Mouse (Mus musculus): Measurements from ENCODE around the gene Mael. TPM values are rescaled to one million over a fixed set of nuclear protein-coding genes. Genes with fewer than 3 reads are reported as not detected.

Gene Mael
- polyA plus RNA-seq, 1 experiment from 2014 or later, result not detected

DNA sequence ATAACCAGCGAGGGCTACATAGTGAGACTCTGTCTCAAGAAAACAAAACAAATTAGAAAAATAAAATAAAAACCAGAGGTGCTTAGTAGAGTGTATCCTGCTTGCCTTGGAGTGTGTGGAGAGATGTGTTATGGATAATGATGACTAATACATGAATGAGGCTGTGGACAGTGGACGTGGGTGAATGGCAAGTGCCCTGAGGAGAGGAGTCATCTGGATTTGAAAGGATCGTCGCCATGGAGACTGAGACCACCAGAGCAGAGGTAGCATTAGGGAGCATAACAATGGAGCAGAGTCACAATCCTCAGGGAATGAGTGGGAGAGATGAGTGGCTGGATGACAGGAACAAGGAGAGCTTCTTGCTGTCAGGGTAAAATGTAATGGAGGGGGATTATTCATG, 48.7 kb downstream of the Mael start:
- no peaks in the 10 kb centered on the region for H3K27me3 ChIP-seq (replicated peaks)
- H3K9ac ChIP-seq, result no peak overlapping the region
- H3K36me3 ChIP-seq, result no peaks in the 10 kb centered on the region
- no peak overlapping the region for H3K4me2 ChIP-seq (replicated peaks)
- no peaks in the 10 kb centered on the region for H3K9me3 ChIP-seq
- no peak overlapping the region for H3K4me3 ChIP-seq
- no peaks in the 10 kb centered on the region for H3K4me1 ChIP-seq
- no peak overlapping the region for H3K27ac ChIP-seq
- ATAC-seq (ENCODE audit: low FRiP score, low read depth), result 0 out of 2 replicates have a peak, but pooled peaks have one; percentile 29
- 70% methylated on average over 4 of the region's 4 CpGs for WGBS

DNA sequence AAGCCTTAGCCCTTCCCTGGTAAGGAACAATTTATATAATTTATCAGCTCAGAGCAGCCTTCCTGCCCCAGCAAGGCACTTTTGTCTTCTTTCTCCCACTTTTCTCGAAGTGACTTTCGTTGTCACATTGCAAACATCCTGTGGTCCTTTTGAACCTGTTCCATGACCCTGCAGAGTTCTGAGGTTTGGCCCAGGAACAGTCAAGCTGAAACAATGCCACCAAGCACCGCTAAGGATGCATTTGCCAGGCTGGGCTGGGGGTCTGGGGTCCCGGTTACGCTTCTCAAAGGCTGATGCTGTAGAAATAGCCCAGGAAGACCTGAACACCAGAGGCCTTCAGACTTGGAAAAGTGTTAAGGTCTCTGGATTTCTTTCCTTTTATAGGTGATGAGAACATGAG, 53.2 kb downstream of the Mael start:
- H3K4me3 ChIP-seq, result no peak overlapping the region
- H3K4me1 ChIP-seq, result no peaks in the 10 kb centered on the region
- no peak overlapping the region for H3K4me2 ChIP-seq (replicated peaks)
- ATAC-seq (ENCODE audit: low FRiP score, low read depth), result no peak
- H3K9ac ChIP-seq, result no peak overlapping the region
- WGBS, result 86% methylated on average over 5 of the region's 5 CpGs
- H3K27me3 ChIP-seq (replicated peaks), result no peaks in the 10 kb centered on the region
- no peaks in the 10 kb centered on the region for H3K36me3 ChIP-seq
- no peaks in the 10 kb centered on the region for H3K9me3 ChIP-seq
- no peak overlapping the region for H3K27ac ChIP-seq

DNA sequence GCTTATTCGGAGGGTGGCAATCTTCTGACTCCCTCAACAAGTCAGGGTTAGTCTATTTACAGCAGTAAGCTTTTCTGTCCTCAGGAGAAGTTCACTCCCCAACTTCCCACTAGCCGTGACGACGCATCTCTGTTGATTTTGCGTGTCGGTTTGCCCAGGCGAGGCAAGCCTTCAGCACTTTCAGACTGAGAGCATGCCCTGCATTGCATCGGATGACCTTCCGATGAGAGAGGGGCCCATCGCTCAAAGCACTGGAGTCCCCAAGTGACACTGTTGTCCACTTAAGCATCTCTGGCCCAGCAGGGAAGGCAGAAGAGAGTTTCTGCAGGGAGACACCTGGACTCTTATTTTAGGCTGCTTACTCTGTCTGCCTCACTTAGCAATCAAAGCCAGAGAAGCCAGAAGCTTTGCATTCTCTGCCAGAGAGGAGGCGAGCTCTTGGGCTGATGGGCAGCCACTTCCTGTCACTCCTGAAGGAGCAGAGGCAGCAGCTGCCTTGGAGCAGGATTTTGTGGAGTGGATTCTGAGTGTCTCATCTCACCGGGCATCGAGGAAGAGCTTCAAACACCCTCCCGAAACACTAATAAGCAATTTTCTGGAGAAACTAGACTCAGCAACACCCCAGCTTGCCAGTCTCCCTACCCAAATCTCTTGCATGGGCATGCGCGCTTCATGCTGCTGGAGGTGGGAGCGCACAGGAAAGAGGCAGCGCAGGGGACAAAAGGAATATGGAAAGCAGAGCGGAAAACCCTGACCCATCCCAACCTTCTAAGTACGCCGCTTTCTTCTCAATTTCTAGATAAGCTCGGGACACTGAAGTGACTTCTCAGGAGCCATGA, 53.9 kb downstream of the Mael start:
- no peak overlapping the region for H3K4me2 ChIP-seq (replicated peaks)
- no peak for ATAC-seq (ENCODE audit: low FRiP score, low read depth)
- no peak overlapping the region for H3K9ac ChIP-seq
- no peaks in the 10 kb centered on the region for H3K27me3 ChIP-seq (replicated peaks)
- no peaks in the 10 kb centered on the region for H3K4me1 ChIP-seq
- H3K4me3 ChIP-seq, result no peak overlapping the region
- H3K27ac ChIP-seq, result no peak overlapping the region
- H3K36me3 ChIP-seq, result no peaks in the 10 kb centered on the region
- H3K9me3 ChIP-seq, result no peaks in the 10 kb centered on the region
- WGBS, result 88% methylated on average over 22 of the region's 22 CpGs

DNA sequence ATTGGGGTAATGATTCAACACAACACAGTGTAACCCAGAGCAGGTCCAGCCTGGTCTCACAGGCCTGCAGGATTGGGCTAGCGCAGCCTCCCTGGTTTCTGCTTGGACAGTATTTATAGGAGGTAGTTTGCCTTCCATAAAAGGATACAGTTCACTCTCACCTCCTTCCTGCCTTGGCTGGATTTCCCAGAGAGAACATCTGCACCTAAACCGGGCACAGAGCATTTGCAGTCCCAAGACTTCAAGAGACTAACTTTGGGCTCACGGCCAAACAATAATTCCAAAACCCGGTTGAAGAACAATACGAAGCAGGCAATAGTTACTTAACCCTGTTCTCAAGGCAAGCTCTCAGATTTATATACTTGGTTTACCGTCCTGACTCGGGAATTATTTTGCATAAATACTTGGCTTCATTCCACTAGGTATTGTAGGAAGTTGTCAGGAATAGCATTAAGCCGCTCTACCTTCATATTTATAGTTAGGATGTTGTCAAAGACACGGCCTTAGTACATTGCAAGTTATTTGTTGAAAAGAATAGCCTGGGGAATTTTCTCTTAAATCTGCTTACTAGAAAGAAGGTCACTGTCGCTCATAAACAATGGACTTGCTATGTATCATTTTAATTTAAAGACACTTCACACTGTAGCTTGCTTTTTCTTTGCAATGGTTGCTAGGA, 55.5 kb downstream of the Mael start:
- H3K27ac ChIP-seq, result 0 out of 2 replicates have a peak overlapping the region, but pooled peaks have one; percentile 15
- no peak overlapping the region for H3K9ac ChIP-seq
- H3K9me3 ChIP-seq, result no peaks in the 10 kb centered on the region
- no peak overlapping the region for H3K4me2 ChIP-seq (replicated peaks)
- no peaks in the 10 kb centered on the region for H3K27me3 ChIP-seq (replicated peaks)
- no peaks in the 10 kb centered on the region for H3K36me3 ChIP-seq
- no peak overlapping the region for H3K4me3 ChIP-seq
- no peaks in the 10 kb centered on the region for H3K4me1 ChIP-seq
- 56% methylated on average over 10 of the region's 10 CpGs for WGBS
- no peak for ATAC-seq (ENCODE audit: low FRiP score, low read depth)

DNA sequence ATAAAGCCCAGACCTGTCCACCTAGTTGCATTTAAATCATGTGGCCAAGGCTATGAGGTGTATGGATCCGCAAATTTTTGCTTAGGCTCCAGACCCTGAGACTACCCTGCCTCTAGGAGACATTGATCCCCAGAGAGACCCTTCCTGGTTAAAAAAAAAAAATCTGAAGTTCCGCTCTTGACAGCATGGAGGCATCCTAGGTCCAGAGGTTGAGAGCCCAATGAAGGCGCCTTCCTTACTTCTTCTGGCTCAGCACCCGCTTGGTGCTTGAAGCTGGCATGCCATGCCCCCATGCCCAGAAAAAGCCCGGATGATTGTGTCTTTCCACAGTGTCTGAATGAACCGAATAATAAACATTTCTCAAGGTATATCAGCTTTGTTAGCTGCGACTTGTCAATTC, 57.0 kb downstream of the Mael start:
- no peaks in the 10 kb centered on the region for H3K36me3 ChIP-seq
- no peak overlapping the region for H3K27ac ChIP-seq
- no peaks in the 10 kb centered on the region for H3K9me3 ChIP-seq
- no peaks in the 10 kb centered on the region for H3K27me3 ChIP-seq (replicated peaks)
- no peak for ATAC-seq (ENCODE audit: low FRiP score, low read depth)
- H3K9ac ChIP-seq, result no peak overlapping the region
- no peaks in the 10 kb centered on the region for H3K4me1 ChIP-seq
- H3K4me2 ChIP-seq (replicated peaks), result no peak overlapping the region
- 89% methylated on average over 7 of the region's 7 CpGs for WGBS
- H3K4me3 ChIP-seq, result no peak overlapping the region

DNA sequence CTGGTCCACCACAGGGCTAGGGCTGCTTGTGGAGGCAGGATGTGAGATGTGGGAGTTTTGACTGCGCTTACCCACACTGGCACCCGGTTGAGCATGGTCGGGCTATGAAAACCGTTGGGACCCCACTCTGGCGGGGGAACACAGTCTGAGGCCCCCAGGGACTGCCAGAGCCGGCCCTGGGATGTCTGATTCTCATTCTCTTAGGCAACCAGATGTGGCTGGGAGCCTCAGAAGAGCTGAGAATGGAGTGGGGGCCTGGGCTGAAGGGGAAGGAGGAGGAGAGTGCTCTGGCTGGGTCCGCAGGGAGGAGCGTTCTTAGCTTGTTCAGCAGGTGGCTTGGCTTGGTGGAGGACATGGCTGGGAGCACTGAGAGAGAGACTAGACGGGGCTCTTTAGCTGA, 64.9 kb downstream of the Mael start:
- no peak overlapping the region for H3K9ac ChIP-seq
- ATAC-seq (ENCODE audit: low FRiP score, low read depth), result no peak
- H3K4me3 ChIP-seq, result no peak overlapping the region
- no peaks in the 10 kb centered on the region for H3K36me3 ChIP-seq
- H3K4me1 ChIP-seq, result no peaks in the 10 kb centered on the region
- H3K27ac ChIP-seq, result no peak overlapping the region
- 75% methylated on average over 9 of the region's 9 CpGs for WGBS
- no peak overlapping the region for H3K4me2 ChIP-seq (replicated peaks)
- no peaks in the 10 kb centered on the region for H3K9me3 ChIP-seq
- H3K27me3 ChIP-seq (replicated peaks), result no peaks in the 10 kb centered on the region

DNA sequence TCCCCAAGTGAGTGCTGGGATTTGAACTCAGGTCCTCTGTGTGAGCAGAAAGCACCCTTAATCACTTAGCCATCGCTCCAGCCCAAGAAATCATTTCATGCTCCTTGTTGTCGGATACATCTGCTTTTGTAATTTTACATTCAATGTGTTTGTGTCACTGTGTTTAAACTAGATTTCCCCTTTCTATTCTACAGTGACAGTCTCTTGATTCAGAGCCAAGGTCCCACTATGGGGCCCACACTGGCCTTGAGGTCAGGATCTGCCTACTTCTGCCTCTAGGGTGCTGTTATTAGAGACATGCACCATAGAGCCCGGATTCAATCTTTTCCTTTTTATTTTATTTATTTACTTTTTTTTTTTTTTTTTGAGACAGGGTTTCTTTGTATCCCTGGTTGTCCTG, 65.6 kb downstream of the Mael start:
- Histone ChIP-seq H3K4me1 (no peaks in the 10 kb centered on the region), H3K27ac (no peak overlapping the region), H3K4me3 (no peak overlapping the region), H3K9me3 (no peaks in the 10 kb centered on the region), H3K36me3 (no peaks in the 10 kb centered on the region), H3K9ac (no peak overlapping the region), H3K27me3 (replicated peaks) (no peaks in the 10 kb centered on the region), H3K4me2 (replicated peaks) (no peak overlapping the region)
- no peak for ATAC-seq (ENCODE audit: low FRiP score, low read depth)
- WGBS, result 80% methylated on average over 3 of the region's 3 CpGs

DNA sequence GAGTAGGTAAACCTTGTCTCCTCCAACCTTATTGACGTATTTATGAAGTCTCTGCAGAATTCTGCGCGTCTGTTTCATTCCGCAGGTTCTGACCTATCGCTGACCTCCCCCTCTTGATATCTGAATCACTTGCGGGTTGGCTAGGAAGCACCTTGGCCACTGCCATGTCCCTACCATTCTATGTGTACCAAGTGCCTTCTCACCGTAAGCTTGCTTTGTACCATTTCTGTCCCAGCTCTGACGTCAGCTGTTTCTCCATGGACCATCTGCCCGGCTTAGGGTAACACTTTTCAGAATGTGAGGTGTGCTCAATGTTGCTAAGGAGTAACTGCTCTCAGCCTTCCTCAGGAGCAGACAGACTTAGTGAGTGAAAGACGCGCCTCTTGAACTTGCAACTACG, 67.7 kb downstream of the Mael start:
- H3K9ac ChIP-seq, result no peak overlapping the region
- H3K27me3 ChIP-seq (replicated peaks), result no peaks in the 10 kb centered on the region
- H3K4me1 ChIP-seq, result no peaks in the 10 kb centered on the region
- H3K36me3 ChIP-seq, result no peaks in the 10 kb centered on the region
- ATAC-seq (ENCODE audit: low FRiP score, low read depth), result no peak
- H3K27ac ChIP-seq, result no peak overlapping the region
- no peak overlapping the region for H3K4me3 ChIP-seq
- H3K4me2 ChIP-seq (replicated peaks), result no peak overlapping the region
- WGBS, result 93% methylated on average over 12 of the region's 12 CpGs
- H3K9me3 ChIP-seq, result no peaks in the 10 kb centered on the region

DNA sequence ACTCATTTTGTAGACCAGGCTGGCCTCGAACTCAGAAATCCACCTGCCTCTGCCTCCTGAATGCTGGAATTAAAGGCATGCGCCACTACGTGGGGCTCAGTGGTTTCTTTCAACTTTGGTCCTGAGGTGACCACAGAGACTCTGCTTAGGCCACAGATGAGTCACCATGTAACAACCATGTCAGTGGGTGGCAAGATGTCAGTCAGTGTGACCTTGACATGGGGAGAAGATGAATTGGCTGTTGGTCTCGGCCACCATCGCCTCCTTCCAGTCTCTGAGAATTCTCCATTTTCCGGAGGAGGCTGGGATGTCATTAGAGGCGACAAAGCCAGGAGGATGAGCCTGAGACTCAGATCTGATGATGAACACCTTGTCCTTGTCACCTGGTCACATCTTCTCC, 68.8 kb downstream of the Mael start:
- H3K36me3 ChIP-seq, result no peaks in the 10 kb centered on the region
- no peaks in the 10 kb centered on the region for H3K27me3 ChIP-seq (replicated peaks)
- ATAC-seq (ENCODE audit: low FRiP score, low read depth), result no peak
- WGBS, result 86% methylated on average over 7 of the region's 7 CpGs
- no peak overlapping the region for H3K4me2 ChIP-seq (replicated peaks)
- no peak overlapping the region for H3K27ac ChIP-seq
- H3K9ac ChIP-seq, result no peak overlapping the region
- H3K4me1 ChIP-seq, result no peaks in the 10 kb centered on the region
- no peak overlapping the region for H3K4me3 ChIP-seq
- H3K9me3 ChIP-seq, result no peaks in the 10 kb centered on the region

DNA sequence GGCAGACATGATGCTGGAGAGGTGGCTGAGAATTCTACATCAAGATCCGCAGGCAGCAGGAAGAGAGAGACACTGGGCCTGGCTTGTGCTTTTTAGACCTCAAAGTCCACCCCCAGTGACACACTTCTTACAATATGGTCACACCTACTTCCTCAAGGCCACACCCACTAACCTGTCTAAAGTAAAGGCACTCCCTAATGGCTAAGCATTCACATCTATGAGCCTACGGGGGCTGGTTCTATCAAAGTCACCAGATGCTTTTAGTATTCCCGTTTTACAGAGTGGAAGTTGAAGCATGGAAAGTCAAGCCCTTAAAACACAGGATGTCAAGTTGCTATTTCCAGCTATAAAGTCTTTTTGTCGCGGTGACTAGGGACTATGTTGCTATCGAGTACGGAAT, 70.5 kb downstream of the Mael start:
- no peak overlapping the region for H3K4me3 ChIP-seq
- no peaks in the 10 kb centered on the region for H3K36me3 ChIP-seq
- no peak overlapping the region for H3K4me2 ChIP-seq (replicated peaks)
- ATAC-seq (ENCODE audit: low FRiP score, low read depth), result no peak
- H3K9ac ChIP-seq, result no peak overlapping the region
- 95% methylated on average over 7 of the region's 7 CpGs for WGBS
- no peak overlapping the region for H3K27ac ChIP-seq
- H3K9me3 ChIP-seq, result no peaks in the 10 kb centered on the region
- H3K27me3 ChIP-seq (replicated peaks), result no peaks in the 10 kb centered on the region
- no peaks in the 10 kb centered on the region for H3K4me1 ChIP-seq

DNA sequence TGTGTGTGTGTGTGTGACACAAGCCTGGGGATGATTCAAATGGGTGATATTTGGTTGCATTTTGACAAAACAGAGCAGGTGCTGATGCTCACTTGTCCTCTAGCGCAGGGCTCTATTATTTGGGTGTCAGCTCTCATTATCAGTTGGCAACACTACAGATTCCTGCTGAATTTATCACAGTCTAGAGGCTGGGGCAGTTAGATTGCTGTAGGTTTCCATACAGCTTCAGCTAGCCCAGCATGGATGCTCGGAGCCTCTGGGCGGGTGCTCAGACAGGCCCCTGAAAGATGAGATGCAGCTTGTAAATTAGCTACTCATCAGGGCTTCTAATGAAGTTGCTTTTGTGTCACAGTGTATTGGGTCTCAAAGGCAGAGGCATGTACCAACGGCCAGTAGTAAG, 71.1 kb downstream of the Mael start:
- no peak for ATAC-seq (ENCODE audit: low FRiP score, low read depth)
- H3K27me3 ChIP-seq (replicated peaks), result no peaks in the 10 kb centered on the region

DNA sequence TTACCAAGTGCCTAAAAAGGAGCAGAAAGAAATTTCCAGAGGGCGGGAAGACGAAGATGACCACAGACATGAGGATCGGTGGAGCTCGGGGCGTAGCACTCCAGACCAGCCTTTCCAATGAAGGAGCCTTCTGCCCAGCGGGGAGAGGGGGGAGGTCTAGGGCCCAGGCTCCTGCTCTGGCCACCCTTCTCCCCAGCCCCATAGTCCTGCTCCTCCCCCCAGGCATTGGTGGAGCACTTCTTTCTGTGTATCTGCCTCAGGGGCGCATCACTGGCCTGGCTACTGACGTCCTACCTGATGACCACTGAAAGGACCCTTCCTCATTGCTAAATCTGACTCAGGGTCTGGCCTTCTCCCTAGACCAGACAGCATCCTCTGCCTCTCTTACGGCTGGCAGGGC, 73.4 kb downstream of the Mael start:
- H3K27ac ChIP-seq, result no peak overlapping the region
- no peak for ATAC-seq (ENCODE audit: low FRiP score, low read depth)
- 90% methylated on average over 9 of the region's 9 CpGs for WGBS
- H3K4me1 ChIP-seq, result no peaks in the 10 kb centered on the region
- H3K27me3 ChIP-seq (replicated peaks), result peaks cover 2% of the 10 kb centered on the region
- H3K9ac ChIP-seq, result no peak overlapping the region
- H3K4me2 ChIP-seq (replicated peaks), result no peak overlapping the region
- H3K4me3 ChIP-seq, result no peak overlapping the region
- H3K9me3 ChIP-seq, result no peaks in the 10 kb centered on the region
- H3K36me3 ChIP-seq, result no peaks in the 10 kb centered on the region

More for the DNA sequence above, 71.1 kb downstream of the Mael start:
- Histone ChIP-seq H3K9ac (no peak overlapping the region), H3K4me3 (no peak overlapping the region), H3K36me3 (no peaks in the 10 kb centered on the region), H3K27ac (no peak overlapping the region), H3K4me2 (replicated peaks) (no peak overlapping the region), H3K4me1 (no peaks in the 10 kb centered on the region), H3K9me3 (no peaks in the 10 kb centered on the region)
- WGBS, result 81% methylated on average over 4 of the region's 4 CpGs

DNA sequence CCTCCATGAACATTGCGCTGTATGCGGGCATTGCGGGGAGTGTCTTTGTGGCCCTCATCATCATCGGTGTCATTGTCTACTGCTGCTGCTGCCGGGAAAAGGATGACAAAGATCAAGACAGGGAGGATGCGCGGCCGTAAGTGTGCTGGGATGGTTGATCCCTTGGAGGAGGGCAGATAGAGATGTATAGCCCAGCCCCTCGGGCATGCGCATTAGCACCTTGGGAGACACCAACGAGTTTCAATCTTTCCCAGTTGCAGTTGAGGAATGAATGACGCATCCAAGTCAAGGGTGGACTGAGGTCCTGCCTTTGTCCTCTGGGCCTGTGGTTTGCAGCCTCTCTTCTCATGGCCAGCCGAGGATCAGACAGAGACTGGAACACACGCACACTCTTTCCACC, 74.0 kb downstream of the Mael start:
- no peak overlapping the region for H3K9ac ChIP-seq
- no peak overlapping the region for H3K27ac ChIP-seq
- H3K4me2 ChIP-seq (replicated peaks), result no peak overlapping the region
- 89% methylated on average over 14 of the region's 14 CpGs for WGBS
- H3K36me3 ChIP-seq, result no peaks in the 10 kb centered on the region
- no peak overlapping the region for H3K4me3 ChIP-seq
- ATAC-seq (ENCODE audit: low FRiP score, low read depth), result no peak
- H3K4me1 ChIP-seq, result no peaks in the 10 kb centered on the region
- peaks cover 7% of the 10 kb centered on the region for H3K27me3 ChIP-seq (replicated peaks)
- H3K9me3 ChIP-seq, result no peaks in the 10 kb centered on the region

Data from neural tube, embryonic 12.5 days (tissue).